Mouse (Mus musculus): ENCODE data around the gene Cavin2. TPM values are rescaled to one million over a fixed set of nuclear protein-coding genes. Genes with fewer than 3 reads are reported as not detected.

The Cavin2 gene
- polyA plus RNA-seq (2014; fragmentation: Nextera tagmentation; extraction: Ambion mirVana), result 1.8 and 2.7 TPM in 2 replicates

- DNase-seq (ENCODE audit: low spot score), result no peak
- H3K4me2 ChIP-seq (ENCODE audit: low read depth, low read length, severe bottlenecking), result no peak within 1 kb of the TSS
- no peak within 1 kb of the TSS for H3K9ac ChIP-seq (ENCODE audit: low read length)
- no peaks in the 10 kb centered on the region for H3K27me3 ChIP-seq (ENCODE audit: control insufficient read depth, insufficient read depth, low read length)
- no peaks in the 10 kb centered on the region for H3K36me3 ChIP-seq (ENCODE audit: control insufficient read depth, insufficient read depth, low read length)
- no peaks in the 10 kb centered on the region for H3K4me1 ChIP-seq (replicated peaks; ENCODE audit: control insufficient read depth, insufficient read depth, low read length)
- WGBS, result 64% methylated on average over 17 of the region's 17 CpGs
- ATAC-seq (replicated peaks; ENCODE audit: low FRiP score), result peak; percentile 42
- no peak within 1 kb of the TSS for H3K27ac ChIP-seq (ENCODE audit: low read depth, low read length)
- H3K4me3 ChIP-seq (ENCODE audit: low read depth, low read length), result no peak within 1 kb of the TSS
- H3K9me3 ChIP-seq (ENCODE audit: control insufficient read depth, low read length), result no peaks in the 10 kb centered on the region
Measured at GRCm38 (mm10) chr1:51288755-51289619, at the start of gene Cavin2. TSS of gene Cavin2 (plus strand) at chr1:51289126.

- Histone ChIP-seq H3K27me3 (ENCODE audit: control insufficient read depth, insufficient read depth, low read length) (no peaks in the 10 kb centered on the region), H3K9ac (ENCODE audit: low read length) (no peak overlapping the region)
- ATAC-seq (replicated peaks; ENCODE audit: low FRiP score), result no peak
Measured at GRCm38 (mm10) chr1:51241311-51241986, 47.5 kb upstream of the Cavin2 start.

GRCm38 (mm10) chr1:51243294-51243693 is 45.6 kb upstream of the Cavin2 start:
- Histone ChIP-seq H3K36me3 (ENCODE audit: control insufficient read depth, insufficient read depth, low read length) (no peaks in the 10 kb centered on the region), H3K4me3 (ENCODE audit: low read depth, low read length) (no peak overlapping the region), H3K27ac (ENCODE audit: low read depth, low read length) (no peak overlapping the region), H3K27me3 (ENCODE audit: control insufficient read depth, insufficient read depth, low read length) (no peaks in the 10 kb centered on the region), H3K4me1 (replicated peaks; ENCODE audit: control insufficient read depth, insufficient read depth, low read length) (no peaks in the 10 kb centered on the region), H3K9ac (ENCODE audit: low read length) (no peak overlapping the region), H3K9me3 (ENCODE audit: control insufficient read depth, low read length) (no peaks in the 10 kb centered on the region), H3K4me2 (ENCODE audit: low read depth, low read length, severe bottlenecking) (no peak overlapping the region)
- ATAC-seq (replicated peaks; ENCODE audit: low FRiP score), result no peak
- WGBS, result 92% methylated on average over 3 of the region's 3 CpGs
- no peak for DNase-seq (ENCODE audit: low spot score)

More at GRCm38 (mm10) chr1:51241311-51241986, 47.5 kb upstream of the Cavin2 start:
- H3K4me3 ChIP-seq (ENCODE audit: low read depth, low read length), result no peak overlapping the region
- H3K4me2 ChIP-seq (ENCODE audit: low read depth, low read length, severe bottlenecking), result no peak overlapping the region
- H3K4me1 ChIP-seq (replicated peaks; ENCODE audit: control insufficient read depth, insufficient read depth, low read length), result no peaks in the 10 kb centered on the region
- no peak overlapping the region for H3K27ac ChIP-seq (ENCODE audit: low read depth, low read length)
- WGBS, result 74% methylated on average over 3 of the region's 3 CpGs
- no peaks in the 10 kb centered on the region for H3K9me3 ChIP-seq (ENCODE audit: control insufficient read depth, low read length)
- H3K36me3 ChIP-seq (ENCODE audit: control insufficient read depth, insufficient read depth, low read length), result no peaks in the 10 kb centered on the region
- no peak for DNase-seq (ENCODE audit: low spot score)

GRCm38 (mm10) chr1:51243869-51244268 is 45.1 kb upstream of the Cavin2 start:
- Histone ChIP-seq H3K9ac (ENCODE audit: low read length) (no peak overlapping the region), H3K9me3 (ENCODE audit: control insufficient read depth, low read length) (no peaks in the 10 kb centered on the region), H3K27me3 (ENCODE audit: control insufficient read depth, insufficient read depth, low read length) (no peaks in the 10 kb centered on the region), H3K27ac (ENCODE audit: low read depth, low read length) (no peak overlapping the region), H3K4me2 (ENCODE audit: low read depth, low read length, severe bottlenecking) (no peak overlapping the region), H3K4me1 (replicated peaks; ENCODE audit: control insufficient read depth, insufficient read depth, low read length) (no peaks in the 10 kb centered on the region), H3K4me3 (ENCODE audit: low read depth, low read length) (no peak overlapping the region), H3K36me3 (ENCODE audit: control insufficient read depth, insufficient read depth, low read length) (no peaks in the 10 kb centered on the region)
- DNase-seq (ENCODE audit: low spot score) (no peak), ATAC-seq (replicated peaks; ENCODE audit: low FRiP score) (no peak)
- WGBS, result 94% methylated on average over 3 of the region's 3 CpGs

- no peak for DNase-seq (ENCODE audit: low spot score)
- Histone ChIP-seq H3K27me3 (ENCODE audit: control insufficient read depth, insufficient read depth, low read length) (no peaks in the 10 kb centered on the region), H3K4me1 (replicated peaks; ENCODE audit: control insufficient read depth, insufficient read depth, low read length) (no peaks in the 10 kb centered on the region), H3K4me2 (ENCODE audit: low read depth, low read length, severe bottlenecking) (no peak overlapping the region), H3K9me3 (ENCODE audit: control insufficient read depth, low read length) (no peaks in the 10 kb centered on the region), H3K27ac (ENCODE audit: low read depth, low read length) (no peak overlapping the region), H3K4me3 (ENCODE audit: low read depth, low read length) (no peak overlapping the region), H3K9ac (ENCODE audit: low read length) (no peak overlapping the region), H3K36me3 (ENCODE audit: control insufficient read depth, insufficient read depth, low read length) (no peaks in the 10 kb centered on the region)
- 85% methylated on average over 3 of the region's 3 CpGs for WGBS
- no peak for ATAC-seq (replicated peaks; ENCODE audit: low FRiP score)
Measured at GRCm38 (mm10) chr1:51245381-51245780, 43.5 kb upstream of the Cavin2 start.

- no peak for DNase-seq (ENCODE audit: low spot score)
- Histone ChIP-seq H3K4me2 (ENCODE audit: low read depth, low read length, severe bottlenecking) (no peak overlapping the region), H3K9me3 (ENCODE audit: control insufficient read depth, low read length) (no peaks in the 10 kb centered on the region), H3K27ac (ENCODE audit: low read depth, low read length) (no peak overlapping the region), H3K36me3 (ENCODE audit: control insufficient read depth, insufficient read depth, low read length) (no peaks in the 10 kb centered on the region), H3K9ac (ENCODE audit: low read length) (no peak overlapping the region), H3K4me3 (ENCODE audit: low read depth, low read length) (no peak overlapping the region), H3K27me3 (ENCODE audit: control insufficient read depth, insufficient read depth, low read length) (no peaks in the 10 kb centered on the region), H3K4me1 (replicated peaks; ENCODE audit: control insufficient read depth, insufficient read depth, low read length) (no peaks in the 10 kb centered on the region)
- ATAC-seq (replicated peaks; ENCODE audit: low FRiP score), result no peak
- WGBS, result 89% methylated on average over 5 of the region's 5 CpGs
Measured at GRCm38 (mm10) chr1:51250302-51250701, 38.6 kb upstream of the Cavin2 start.

- 61% methylated on average over 5 of the region's 5 CpGs for WGBS
- Histone ChIP-seq H3K27ac (ENCODE audit: low read depth, low read length) (no peak overlapping the region), H3K36me3 (ENCODE audit: control insufficient read depth, insufficient read depth, low read length) (no peaks in the 10 kb centered on the region), H3K9ac (ENCODE audit: low read length) (no peak overlapping the region), H3K4me1 (replicated peaks; ENCODE audit: control insufficient read depth, insufficient read depth, low read length) (no peaks in the 10 kb centered on the region), H3K4me2 (ENCODE audit: low read depth, low read length, severe bottlenecking) (no peak overlapping the region), H3K27me3 (ENCODE audit: control insufficient read depth, insufficient read depth, low read length) (no peaks in the 10 kb centered on the region), H3K9me3 (ENCODE audit: control insufficient read depth, low read length) (no peaks in the 10 kb centered on the region), H3K4me3 (ENCODE audit: low read depth, low read length) (no peak overlapping the region)
- no peak for ATAC-seq (replicated peaks; ENCODE audit: low FRiP score)
- no peak for DNase-seq (ENCODE audit: low spot score)
Measured at GRCm38 (mm10) chr1:51265118-51265800, 23.7 kb upstream of the Cavin2 start.

GRCm38 (mm10) chr1:51265926-51266325 is 23.0 kb upstream of the Cavin2 start:
- no peaks in the 10 kb centered on the region for H3K36me3 ChIP-seq (ENCODE audit: control insufficient read depth, insufficient read depth, low read length)
- no peaks in the 10 kb centered on the region for H3K27me3 ChIP-seq (ENCODE audit: control insufficient read depth, insufficient read depth, low read length)
- no peaks in the 10 kb centered on the region for H3K4me1 ChIP-seq (replicated peaks; ENCODE audit: control insufficient read depth, insufficient read depth, low read length)
- H3K27ac ChIP-seq (ENCODE audit: low read depth, low read length), result no peak overlapping the region
- H3K4me2 ChIP-seq (ENCODE audit: low read depth, low read length, severe bottlenecking), result no peak overlapping the region
- no peak for ATAC-seq (replicated peaks; ENCODE audit: low FRiP score)
- H3K9ac ChIP-seq (ENCODE audit: low read length), result no peak overlapping the region
- WGBS, result 63% methylated on average over 2 of the region's 2 CpGs
- DNase-seq (ENCODE audit: low spot score), result no peak
- H3K9me3 ChIP-seq (ENCODE audit: control insufficient read depth, low read length), result no peaks in the 10 kb centered on the region
- H3K4me3 ChIP-seq (ENCODE audit: low read depth, low read length), result no peak overlapping the region
